Mouse (Mus musculus) embryonic fibroblast, embryonic 13.5 days (primary cell): Measurements from ENCODE around the gene Pagr1a. TPM values are rescaled to one million over a fixed set of nuclear protein-coding genes. Genes with fewer than 3 reads are reported as not detected.
A peak's percentile ranks its signal among the peaks of the same experiment; 100 is the strongest.

ENCODE experiments used
- H3K27ac ChIP-seq: 2 replicates; pipeline ENCODE4 v1.5.1; 2012; ENCODE audit warnings: low read length, control low read depth, inconsistent platforms; ENCODE audit not compliant: insufficient read depth
- H3K4me1 ChIP-seq: 2 replicates; pipeline ENCODE4 v1.6.1; 2011; ENCODE audit warnings: low read length; ENCODE audit not compliant: control insufficient read depth, insufficient read depth
- H3K4me3 ChIP-seq: 2 replicates; pipeline ENCODE4 v1.5.1; 2011; ENCODE audit warnings: mild to moderate bottlenecking, control low read depth, low read length; ENCODE audit not compliant: insufficient read depth
- CTCF ChIP-seq: IDR thresholded peaks from 2 replicates; pipeline ENCODE4 v1.5.1; 2011; ENCODE audit warnings: mild to moderate bottlenecking, control low read depth, low read length, moderate library complexity, borderline replicate concordance; ENCODE audit not compliant: insufficient read depth
- POLR2A ChIP-seq: IDR thresholded peaks from 2 replicates; pipeline ENCODE4 v1.6.1; 2011; ENCODE audit warnings: low read depth, mild to moderate bottlenecking, control low read depth, low read length, moderate library complexity
- polyA plus RNA-seq: library from polyadenylated mRNA; stranded (reverse); fragments of >200 nt; gene quantifications from 2 replicates; pipeline ENCODE4 v1.2.4, GENCODE M21; 2011; ENCODE audit warnings: low read depth; ENCODE audit not compliant: missing spikeins, insufficient read length

Gene Pagr1a
- polyA plus RNA-seq, 1 experiment, result 14.3 TPM

DNA sequence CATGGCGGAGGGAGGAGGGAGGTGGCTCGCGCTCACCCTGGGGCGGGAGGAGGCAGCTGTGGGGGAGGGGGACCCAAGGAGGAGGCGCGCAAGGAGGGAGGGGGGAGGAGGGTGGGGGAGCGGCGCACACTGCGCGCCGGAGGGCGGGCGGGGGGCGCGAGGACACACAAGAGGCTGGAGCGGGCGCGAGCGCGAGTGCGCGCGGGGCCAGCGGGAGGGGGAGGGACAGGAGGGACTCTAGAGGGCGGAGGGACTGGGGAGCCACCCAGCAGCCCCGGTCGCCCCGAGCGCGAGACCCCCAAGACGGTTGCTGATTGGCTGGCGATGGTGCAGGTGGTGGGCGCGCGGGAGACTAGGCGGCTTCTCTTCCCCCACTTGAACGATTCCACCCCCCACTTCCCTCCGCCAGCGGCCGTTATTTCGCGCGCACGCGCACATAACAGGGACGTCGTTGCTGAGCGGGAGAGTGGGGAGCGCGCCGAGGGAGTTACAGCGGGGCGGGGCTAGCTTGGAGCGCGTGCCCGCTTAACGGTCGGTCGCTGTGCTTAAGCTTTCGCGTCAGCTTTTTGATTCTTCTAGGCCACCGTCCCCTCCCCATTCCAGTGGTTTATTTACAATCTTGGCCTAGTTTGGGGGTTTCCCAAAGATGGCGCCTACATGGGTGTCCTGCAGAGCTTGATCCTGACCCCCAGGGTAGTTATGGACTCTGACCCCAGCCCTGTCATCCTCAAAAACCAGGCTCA lies 10.0 kb upstream of the Pagr1a start, which contains the start of gene Maz:
Gene Maz, minus strand, starts transcription at position 54 of the 743 bp plus-strand sequence.
- H3K27ac ChIP-seq, result peak within 1 kb of the TSS; percentile 94
- TF ChIP-seq CTCF (no peak), POLR2A (peak; percentile 49)

DNA sequence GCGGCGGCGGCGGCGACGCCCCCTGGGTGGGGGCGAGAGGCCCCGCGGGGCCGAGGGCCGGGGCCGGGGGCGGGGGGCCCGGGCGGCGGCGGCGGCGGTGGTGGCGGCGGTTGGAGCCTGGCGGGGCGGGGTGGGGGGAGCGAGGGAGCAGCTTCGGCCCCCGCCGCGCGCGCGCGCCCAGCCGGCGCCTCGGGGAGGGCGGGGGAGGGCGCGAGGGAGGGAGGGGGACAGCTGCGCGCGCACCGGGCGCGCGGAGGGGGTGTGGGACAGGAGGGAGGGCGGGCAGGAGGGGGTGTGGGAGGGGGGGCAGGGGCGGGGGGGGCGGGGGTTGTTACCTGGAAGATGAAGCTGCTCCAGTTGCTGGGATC lies 9.4 kb upstream of the Pagr1a start:
- Histone ChIP-seq H3K27ac (no peak overlapping the region), H3K4me1 (peaks cover 10% of the 10 kb centered on the region), H3K4me3 (no peak overlapping the region)
- TF ChIP-seq POLR2A (no peak), CTCF (no peak)

More for the DNA sequence above, 10.0 kb upstream of the Pagr1a start, which contains the start of gene Maz:
- H3K4me1 ChIP-seq, result peaks cover 4% of the 10 kb centered on the region
- peak within 1 kb of the TSS; percentile 73 for H3K4me3 ChIP-seq

DNA sequence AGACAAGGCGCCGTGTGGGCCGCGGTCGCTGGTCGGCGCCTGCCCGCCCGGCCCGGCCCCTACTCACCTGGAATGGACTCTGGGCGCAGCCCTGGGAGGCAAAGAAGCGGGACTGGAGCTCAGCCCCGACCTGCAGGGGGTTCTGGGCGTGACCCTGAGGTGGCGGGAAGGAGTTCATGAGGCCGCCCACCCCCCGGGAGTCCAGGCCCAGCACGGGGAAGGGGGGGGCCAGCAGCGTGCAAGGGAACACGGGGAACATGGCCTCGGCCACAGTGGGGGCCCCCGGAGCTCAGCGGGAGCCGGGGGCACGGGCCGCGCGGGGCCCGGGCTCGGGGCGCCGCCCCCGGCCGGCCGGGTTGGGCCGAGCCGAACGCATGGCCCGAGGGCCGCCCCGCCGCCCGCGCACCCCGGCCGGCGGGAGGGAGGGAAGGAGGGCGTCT lies 9.0 kb upstream of the Pagr1a start:
- Histone ChIP-seq H3K4me1 (peaks cover 8% of the 10 kb centered on the region), H3K4me3 (peak overlapping the region; percentile 73), H3K27ac (peak overlapping the region; percentile 94)
- TF ChIP-seq POLR2A (0 out of 2 replicates have a peak, but pooled peaks have one; percentile 46), CTCF (no peak)

DNA sequence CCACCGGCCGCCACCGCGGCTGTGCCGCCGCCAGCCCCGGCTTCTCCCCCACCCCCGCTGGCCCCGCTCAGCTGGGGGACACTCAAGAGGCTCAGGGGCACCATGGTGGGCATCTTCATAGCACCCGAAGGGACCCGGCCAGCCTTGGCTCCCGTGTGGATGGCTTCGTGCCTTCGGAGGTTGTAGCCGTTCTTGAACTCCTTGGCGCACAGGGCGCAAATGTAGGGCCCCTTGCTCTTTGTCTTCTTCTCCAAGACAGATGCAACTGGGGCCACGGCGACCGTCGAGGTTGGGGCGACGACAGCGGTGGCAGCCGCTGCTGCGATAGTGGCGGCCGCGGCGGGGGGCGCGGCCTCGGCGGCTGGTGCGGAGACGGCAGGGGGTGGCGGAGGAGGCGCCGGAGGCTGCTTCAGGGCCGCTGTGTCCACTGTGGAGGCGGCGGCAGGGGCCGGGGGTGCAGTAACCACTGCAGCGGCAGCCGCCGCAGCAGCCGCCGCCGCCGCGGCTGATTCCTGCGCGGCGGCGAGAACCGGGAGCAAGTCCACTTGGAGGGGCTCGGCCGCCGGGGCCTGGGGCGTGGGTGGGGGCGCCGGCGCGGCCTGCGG lies 8.5 kb upstream of the Pagr1a start:
- Histone ChIP-seq H3K4me3 (peak overlapping the region; percentile 73), H3K4me1 (peaks cover 8% of the 10 kb centered on the region), H3K27ac (peak overlapping the region; percentile 94)
- TF ChIP-seq POLR2A (no peak), CTCF (no peak)

DNA sequence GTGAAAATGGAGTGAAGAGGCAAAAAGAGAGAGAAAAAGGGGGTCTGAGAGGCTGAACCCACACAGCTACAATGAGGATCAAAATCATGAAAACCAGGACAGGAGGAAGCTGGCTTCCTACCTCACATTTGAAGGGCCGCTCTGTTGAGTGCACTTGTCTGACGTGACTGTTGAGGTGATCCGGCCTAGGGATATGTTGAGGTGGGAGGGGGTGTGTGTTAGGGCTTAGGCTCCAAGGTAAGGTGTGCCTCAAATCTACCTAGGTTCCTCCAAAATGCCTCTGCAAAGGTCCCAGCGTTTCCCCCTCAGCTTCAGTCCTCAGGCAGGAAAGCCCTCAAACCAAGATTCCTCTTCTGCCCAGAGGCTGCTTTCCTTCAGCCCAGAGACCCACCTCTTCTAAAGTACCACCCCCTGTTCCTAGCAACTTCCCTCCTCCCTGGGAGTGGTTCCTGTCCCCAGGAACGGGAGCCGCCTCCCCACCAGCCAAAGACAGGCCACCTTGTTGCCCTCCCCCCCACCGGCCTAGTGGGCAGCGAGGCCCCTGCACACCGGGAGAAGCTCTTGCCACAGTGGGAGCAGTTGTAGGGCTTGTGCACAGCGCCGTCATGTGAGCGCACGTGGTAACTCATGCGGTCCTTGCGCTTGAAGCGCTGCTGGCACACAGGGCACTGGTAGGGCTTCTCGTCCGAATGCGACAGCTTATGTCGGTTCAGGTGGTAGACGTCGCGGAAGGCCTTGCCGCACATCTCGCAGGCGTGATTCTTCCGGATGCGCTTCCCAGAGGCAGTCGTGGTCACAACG lies 7.8 kb upstream of the Pagr1a start:
- Histone ChIP-seq H3K27ac (peak overlapping the region; percentile 94), H3K4me1 (peaks cover 8% of the 10 kb centered on the region), H3K4me3 (peak overlapping the region; percentile 73)
- peak; percentile 82; the same call in 1 of the 2 replicates for TF ChIP-seq CTCF
- TF ChIP-seq POLR2A, result peak; percentile 81

DNA sequence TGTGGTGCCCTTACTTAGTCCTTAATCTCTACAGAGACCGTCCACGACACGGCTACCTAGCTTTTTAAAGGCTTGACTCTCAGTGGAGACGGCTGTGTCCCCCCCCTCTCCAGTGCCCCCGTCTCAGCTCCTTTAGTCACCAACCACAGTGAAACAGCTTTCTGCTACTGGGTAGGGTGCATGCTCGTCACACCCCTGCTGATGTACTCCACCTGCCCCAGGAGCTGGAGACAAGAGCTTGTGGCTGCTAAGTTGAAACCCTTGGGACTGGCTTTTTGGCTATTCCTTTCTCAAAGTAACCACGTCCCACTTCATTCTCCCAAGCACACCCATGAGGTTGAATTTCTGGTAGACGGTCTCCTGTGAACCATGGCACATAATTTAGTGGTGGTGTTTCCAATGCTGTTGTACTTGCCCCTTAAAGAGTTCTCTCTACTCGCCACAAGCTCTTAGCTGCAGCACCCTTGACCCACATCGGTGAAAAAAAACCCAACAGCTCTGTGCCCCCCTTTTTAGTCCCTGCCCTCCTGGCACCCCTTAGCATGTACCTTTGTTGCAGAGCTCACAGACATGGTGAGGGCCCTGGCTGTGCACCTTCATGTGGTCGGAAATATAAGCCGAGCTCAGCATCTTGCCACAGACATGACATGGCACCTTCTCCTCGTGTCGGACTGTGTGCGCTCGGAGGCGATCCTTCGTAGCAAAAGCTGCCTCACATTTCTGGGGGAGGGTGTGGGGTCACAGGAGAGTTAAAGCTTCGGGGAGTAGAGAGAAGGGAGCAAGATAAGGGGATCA lies 6.9 kb upstream of the Pagr1a start:
- H3K4me1 ChIP-seq, result peaks cover 8% of the 10 kb centered on the region
- H3K4me3 ChIP-seq, result peak overlapping the region; percentile 73
- TF ChIP-seq POLR2A (no peak), CTCF (no peak)
- H3K27ac ChIP-seq, result peak overlapping the region; percentile 6; the same call in 1 of the 2 replicates

DNA sequence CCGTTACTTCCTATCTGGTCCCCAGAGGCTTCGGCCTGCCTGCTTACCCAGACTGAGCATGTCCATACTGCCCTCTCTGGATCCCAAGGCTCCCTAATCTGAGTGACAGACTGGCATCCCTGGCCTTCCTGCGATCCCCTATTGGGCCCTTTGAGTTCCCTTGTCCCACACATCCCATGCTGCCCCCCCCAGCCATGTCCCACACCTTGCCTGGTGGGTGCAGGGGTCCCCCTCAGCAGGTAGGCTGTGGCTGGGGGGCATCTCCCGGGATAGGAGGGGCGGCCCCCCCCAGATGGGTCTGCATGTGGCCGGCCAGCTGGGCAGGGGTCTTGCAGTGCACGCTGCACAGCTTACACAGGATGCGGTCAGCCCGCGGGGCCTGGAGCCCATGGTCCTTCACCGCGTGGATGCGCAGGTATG lies 6.1 kb upstream of the Pagr1a start:
- TF ChIP-seq POLR2A, result 0 out of 2 replicates have a peak, but pooled peaks have one; percentile 18
- TF ChIP-seq CTCF, result no peak
- H3K27ac ChIP-seq, result no peak overlapping the region
- H3K4me1 ChIP-seq, result peaks cover 8% of the 10 kb centered on the region
- H3K4me3 ChIP-seq, result peak overlapping the region; percentile 7; the same call in 1 of the 2 replicates

DNA sequence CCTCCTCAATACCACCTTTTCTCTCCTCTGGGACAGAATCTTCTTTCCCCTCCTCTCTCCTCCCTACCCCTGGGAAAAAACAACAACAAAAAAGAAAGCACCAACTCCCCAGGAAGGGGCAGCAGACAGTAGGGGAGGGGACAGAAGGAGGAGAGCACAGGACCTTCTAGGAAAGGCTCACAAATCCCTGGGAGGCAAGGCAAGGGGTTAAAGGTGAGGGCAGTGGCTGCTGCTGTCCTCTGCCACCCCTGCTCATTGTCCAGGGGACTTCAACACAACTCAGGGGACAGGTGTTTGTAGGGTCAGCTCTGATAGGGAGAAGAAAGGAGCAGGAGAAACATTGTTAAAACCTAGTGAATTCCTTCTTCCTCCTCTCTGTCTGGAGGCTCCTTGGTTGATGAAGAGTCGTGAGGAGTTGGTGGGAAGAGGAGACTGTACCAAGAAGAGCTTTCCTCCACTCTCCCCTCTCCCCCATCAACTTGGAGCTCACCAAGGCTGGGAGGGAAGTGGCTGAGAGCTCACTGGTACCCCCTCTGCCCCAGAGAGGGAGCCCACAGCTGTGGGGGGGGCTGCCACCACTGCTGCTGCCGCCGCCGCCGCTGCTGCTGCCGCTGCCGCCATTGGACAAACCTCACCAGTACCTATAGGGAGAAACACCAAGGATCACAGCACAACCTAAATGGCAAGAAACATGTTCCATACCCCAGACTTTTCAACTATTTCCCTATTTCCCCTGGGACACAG lies 5.5 kb upstream of the Pagr1a start:
- no peak overlapping the region for H3K4me3 ChIP-seq
- H3K4me1 ChIP-seq, result peaks cover 8% of the 10 kb centered on the region; the same call in 1 of the 2 replicates
- no peak overlapping the region for H3K27ac ChIP-seq
- TF ChIP-seq CTCF (no peak), POLR2A (no peak)
